Mouse (Mus musculus) myocyte (in vitro differentiated cells): ENCODE data around the gene Fam107b.

Experiments
- CEBPB ChIP-seq: IDR thresholded peaks from 2 replicates; pipeline ENCODE4 v1.6.1; 2011; ENCODE audit warnings: mild to moderate bottlenecking, moderate library complexity; ENCODE audit not compliant: poor library complexity, insufficient read depth, severe bottlenecking
- E2F4 ChIP-seq: IDR thresholded peaks from one replicate; pipeline ENCODE4 v1.6.1; 2011; ENCODE audit warnings: mild to moderate bottlenecking, control low read depth, moderate library complexity; ENCODE audit not compliant: insufficient read depth
- MYOG ChIP-seq, 3 experiments: IDR thresholded peaks; one replicate each; pipeline ENCODE4 v1.6.1; 2011; ENCODE audit warnings: control low read depth in 2 of 3, low read depth in 2 of 3, mild to moderate bottlenecking in 2 of 3; ENCODE audit not compliant: insufficient read length in 2 of 3, control insufficient read depth in 1 of 3, insufficient read depth in 1 of 3
- POLR2A ChIP-seq: IDR thresholded peaks from one replicate; pipeline ENCODE4 v1.6.1; 2011; ENCODE audit warnings: low read depth, mild to moderate bottlenecking, control low read depth, moderate library complexity; ENCODE audit not compliant: insufficient read length
- POLR2AphosphoS2 ChIP-seq: IDR thresholded peaks from one replicate; pipeline ENCODE4 v1.6.1; 2011; ENCODE audit warnings: low read depth, control low read depth; ENCODE audit not compliant: insufficient read length
- TCF12 ChIP-seq: IDR thresholded peaks from one replicate; pipeline ENCODE4 v1.6.1; 2011; ENCODE audit warnings: mild to moderate bottlenecking, control low read depth; ENCODE audit not compliant: poor library complexity, insufficient read depth, severe bottlenecking

DNA sequence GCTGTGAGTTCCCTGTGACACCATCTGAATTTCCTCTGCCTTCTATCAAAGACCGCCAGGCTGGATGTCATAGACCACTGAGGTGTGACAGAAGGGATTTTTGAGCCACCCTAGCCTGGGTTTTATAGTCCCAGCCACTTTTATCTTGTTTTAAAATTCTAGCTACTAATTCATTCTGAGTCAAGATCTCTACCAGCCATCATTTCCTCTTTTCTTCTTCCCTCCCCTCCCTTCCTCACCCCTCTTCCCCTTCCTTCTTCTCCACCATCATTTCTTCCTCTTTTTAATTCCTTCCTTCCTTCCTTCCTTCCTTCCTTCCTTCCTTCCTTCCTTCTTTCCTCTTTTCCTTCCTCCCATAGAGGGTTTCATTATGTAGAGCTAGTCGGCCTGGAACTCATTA, 51.9 kb downstream of the Fam107b start:
- no peak for TF ChIP-seq TCF12
- TF ChIP-seq POLR2AphosphoS2, result no peak
- TF ChIP-seq MYOG (IDR thresholded peaks at IDR 0.05; ENCODE audit: control insufficient read depth in 1 of 3, insufficient read depth in 1 of 3, insufficient read length in 2 of 3, low read depth in 2 of 3), result no peak
- no peak for TF ChIP-seq POLR2A
- TF ChIP-seq CEBPB, result no peak
- TF ChIP-seq E2F4, result no peak
